Mouse (Mus musculus): ENCODE measurements around the gene Zdhhc9. TPM values are rescaled to one million over a fixed set of nuclear protein-coding genes. Genes with fewer than 3 reads are reported as not detected.

The Zdhhc9 gene
- polyA plus RNA-seq, 1 experiment from 2014 or later: 7.0 TPM

DNA sequence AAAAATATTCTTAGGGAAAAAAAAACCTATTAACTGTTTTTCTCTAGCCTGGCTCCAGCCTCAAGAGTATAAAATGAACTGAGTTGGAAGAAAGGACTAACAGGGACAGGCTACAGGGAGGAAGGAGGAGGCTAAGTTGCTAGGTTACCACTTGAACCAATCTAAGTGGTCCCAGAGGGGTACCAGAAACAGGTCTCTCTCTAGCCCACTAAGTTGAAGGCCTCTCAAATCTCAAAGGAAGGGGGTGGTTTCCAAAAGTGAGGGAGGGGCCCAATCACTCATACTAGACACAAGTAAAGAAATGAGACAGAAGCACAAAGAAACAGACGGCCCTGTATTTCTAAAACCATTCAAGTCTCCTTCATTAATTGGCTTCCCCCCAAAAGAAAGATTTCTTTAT lies 38.8 kb downstream of the Zdhhc9 start:
- Histone ChIP-seq H3K36me3 (peaks cover 6% of the 10 kb centered on the region), H3K9ac (no peak overlapping the region), H3K4me2 (no peak overlapping the region), H3K9me3 (no peaks in the 10 kb centered on the region), H3K27ac (no peak overlapping the region), H3K27me3 (no peaks in the 10 kb centered on the region), H3K4me1 (no peaks in the 10 kb centered on the region), H3K4me3 (no peak overlapping the region)
- no peak for ATAC-seq (ENCODE audit: insufficient number of reproducible peaks, low FRiP score, low TSS enrichment, low read depth)
- WGBS: 52% methylated on average over 1 of the region's 1 CpGs

DNA sequence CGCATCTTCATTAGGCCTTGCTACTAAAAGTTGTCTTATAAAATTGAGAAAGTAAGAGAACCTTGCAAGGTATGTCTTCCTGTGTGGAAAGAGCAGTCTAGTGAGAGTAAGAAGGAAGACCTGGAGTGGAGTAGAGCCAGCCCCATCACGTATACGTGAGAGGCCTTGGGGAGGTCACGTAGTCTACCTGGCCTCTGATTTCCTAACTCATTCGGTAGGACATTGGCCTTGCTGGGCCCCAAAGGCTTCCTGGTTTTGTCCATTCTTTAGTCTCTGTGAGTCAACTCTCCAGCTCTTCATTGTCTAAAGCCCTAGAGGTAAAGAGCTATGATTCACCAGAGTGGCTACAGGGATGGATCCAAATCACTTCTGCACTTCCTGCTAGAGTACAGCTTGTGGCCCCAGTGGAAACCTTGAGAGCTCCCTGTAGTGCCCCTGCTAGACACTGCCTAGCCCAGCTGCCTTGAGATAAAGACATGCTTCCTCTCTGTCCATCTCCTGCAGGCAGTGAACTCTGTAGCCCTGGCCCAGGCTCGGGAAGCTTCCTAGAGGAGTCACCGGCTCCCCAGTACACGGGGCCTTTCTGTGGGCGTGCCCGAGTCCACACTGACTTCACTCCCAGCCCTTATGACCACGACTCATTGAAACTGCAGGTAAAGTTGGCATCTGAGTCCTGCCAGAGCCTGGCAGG lies 50.3 kb downstream of the Zdhhc9 start:
- Histone ChIP-seq H3K27me3 (no peaks in the 10 kb centered on the region), H3K4me1 (no peaks in the 10 kb centered on the region), H3K4me3 (no peak overlapping the region), H3K27ac (no peak overlapping the region), H3K9me3 (no peaks in the 10 kb centered on the region), H3K4me2 (no peak overlapping the region), H3K36me3 (no peaks in the 10 kb centered on the region), H3K9ac (no peak overlapping the region)
- 81% methylated on average over 11 of the region's 11 CpGs for WGBS
- no peak for ATAC-seq (ENCODE audit: insufficient number of reproducible peaks, low FRiP score, low TSS enrichment, low read depth)

DNA sequence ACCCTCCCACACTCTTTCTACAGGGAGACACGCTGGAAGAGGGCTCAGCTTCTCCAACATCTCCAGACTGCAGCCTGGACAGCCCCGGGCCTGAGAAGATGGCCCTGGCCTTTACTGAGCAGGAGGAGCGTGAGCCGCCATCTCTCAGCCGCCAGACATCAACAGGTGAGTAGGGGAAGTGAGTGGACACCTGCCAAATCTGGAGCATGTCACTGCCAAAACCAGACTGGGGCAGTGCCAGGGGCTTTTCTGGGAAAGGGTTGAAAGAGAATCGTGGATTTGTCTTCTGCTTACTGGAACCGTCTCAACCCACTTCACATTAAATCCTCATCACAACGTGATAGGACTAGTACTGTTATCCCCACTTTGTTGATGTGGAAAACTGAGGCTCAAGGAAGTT lies 51.3 kb downstream of the Zdhhc9 start:
- ATAC-seq (ENCODE audit: insufficient number of reproducible peaks, low FRiP score, low TSS enrichment, low read depth): no peak
- Histone ChIP-seq H3K9ac (no peak overlapping the region), H3K9me3 (no peaks in the 10 kb centered on the region), H3K4me3 (no peak overlapping the region), H3K36me3 (no peaks in the 10 kb centered on the region), H3K27me3 (no peaks in the 10 kb centered on the region), H3K4me1 (no peaks in the 10 kb centered on the region), H3K4me2 (no peak overlapping the region), H3K27ac (no peak overlapping the region)
- 75% methylated on average over 8 of the region's 8 CpGs for WGBS

GRCm38 (mm10) chrX:48155489-48155888 lies 53.2 kb downstream of the Zdhhc9 start:
- no peak overlapping the region for H3K4me2 ChIP-seq
- H3K27ac ChIP-seq: no peak overlapping the region
- no peak overlapping the region for H3K4me3 ChIP-seq
- H3K36me3 ChIP-seq: no peaks in the 10 kb centered on the region
- 85% methylated on average over 6 of the region's 6 CpGs for WGBS
- H3K9me3 ChIP-seq: no peaks in the 10 kb centered on the region
- no peak for ATAC-seq (ENCODE audit: insufficient number of reproducible peaks, low FRiP score, low TSS enrichment, low read depth)
- no peak overlapping the region for H3K9ac ChIP-seq
- no peaks in the 10 kb centered on the region for H3K4me1 ChIP-seq
- H3K27me3 ChIP-seq: no peaks in the 10 kb centered on the region

GRCm38 (mm10) chrX:48153949-48154348 lies 54.7 kb downstream of the Zdhhc9 start:
- no peak for ATAC-seq (ENCODE audit: insufficient number of reproducible peaks, low FRiP score, low TSS enrichment, low read depth)
- Histone ChIP-seq H3K36me3 (no peaks in the 10 kb centered on the region), H3K4me3 (no peak overlapping the region), H3K27me3 (no peaks in the 10 kb centered on the region), H3K4me1 (no peaks in the 10 kb centered on the region), H3K4me2 (no peak overlapping the region), H3K27ac (no peak overlapping the region), H3K9me3 (no peaks in the 10 kb centered on the region), H3K9ac (no peak overlapping the region)
- WGBS: 54% methylated on average over 2 of the region's 2 CpGs

DNA sequence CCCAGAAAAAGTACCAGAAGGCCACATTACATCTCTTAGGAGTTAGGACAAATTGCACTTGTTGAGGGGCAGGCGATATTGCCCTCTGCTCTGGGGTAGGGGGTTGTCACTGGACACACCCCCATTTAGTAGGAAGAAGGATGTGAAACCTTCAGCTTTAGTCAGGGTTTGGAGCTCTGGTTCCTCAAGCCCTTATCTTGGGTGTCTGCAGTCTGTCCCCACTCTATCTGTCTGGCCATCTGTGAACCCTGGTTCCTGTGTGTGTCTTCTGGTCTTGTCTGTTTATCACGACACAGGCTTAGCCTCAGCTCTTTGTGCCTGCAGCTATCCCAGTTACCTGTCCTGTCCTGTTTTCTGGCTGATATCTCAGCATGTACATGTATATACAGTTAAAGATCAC lies 55.3 kb downstream of the Zdhhc9 start:
- H3K27me3 ChIP-seq: no peaks in the 10 kb centered on the region
- no peak overlapping the region for H3K27ac ChIP-seq
- H3K36me3 ChIP-seq: no peaks in the 10 kb centered on the region
- H3K9me3 ChIP-seq: no peaks in the 10 kb centered on the region
- no peak for ATAC-seq (ENCODE audit: insufficient number of reproducible peaks, low FRiP score, low TSS enrichment, low read depth)
- H3K4me3 ChIP-seq: no peak overlapping the region
- H3K4me2 ChIP-seq: no peak overlapping the region
- H3K9ac ChIP-seq: no peak overlapping the region
- WGBS: 73% methylated on average over 2 of the region's 2 CpGs
- no peaks in the 10 kb centered on the region for H3K4me1 ChIP-seq

DNA sequence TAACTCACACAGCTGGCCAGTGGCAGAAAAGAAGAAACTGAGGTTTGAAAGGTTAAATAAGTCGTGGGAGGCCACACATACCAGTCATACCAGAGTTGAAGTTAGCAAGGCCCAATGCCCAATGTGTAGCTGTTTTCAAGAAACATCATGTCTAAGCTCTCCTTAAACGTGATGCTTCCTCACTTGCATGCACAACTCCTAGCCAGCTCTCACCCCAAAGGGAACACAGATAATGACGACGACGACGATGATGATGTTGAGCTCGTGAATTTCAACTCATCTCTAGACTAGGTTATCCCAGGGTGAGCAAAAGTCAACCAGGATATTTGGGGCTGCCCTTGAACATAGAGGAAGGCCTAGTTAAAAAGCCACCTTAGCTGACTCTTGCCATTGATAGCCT lies 56.6 kb downstream of the Zdhhc9 start:
- WGBS: 75% methylated on average over 7 of the region's 7 CpGs
- Histone ChIP-seq H3K9me3 (no peaks in the 10 kb centered on the region), H3K9ac (no peak overlapping the region), H3K4me3 (no peak overlapping the region), H3K4me1 (no peaks in the 10 kb centered on the region), H3K27me3 (no peaks in the 10 kb centered on the region), H3K4me2 (no peak overlapping the region), H3K27ac (no peak overlapping the region), H3K36me3 (no peaks in the 10 kb centered on the region)
- ATAC-seq (ENCODE audit: insufficient number of reproducible peaks, low FRiP score, low TSS enrichment, low read depth): no peak

DNA sequence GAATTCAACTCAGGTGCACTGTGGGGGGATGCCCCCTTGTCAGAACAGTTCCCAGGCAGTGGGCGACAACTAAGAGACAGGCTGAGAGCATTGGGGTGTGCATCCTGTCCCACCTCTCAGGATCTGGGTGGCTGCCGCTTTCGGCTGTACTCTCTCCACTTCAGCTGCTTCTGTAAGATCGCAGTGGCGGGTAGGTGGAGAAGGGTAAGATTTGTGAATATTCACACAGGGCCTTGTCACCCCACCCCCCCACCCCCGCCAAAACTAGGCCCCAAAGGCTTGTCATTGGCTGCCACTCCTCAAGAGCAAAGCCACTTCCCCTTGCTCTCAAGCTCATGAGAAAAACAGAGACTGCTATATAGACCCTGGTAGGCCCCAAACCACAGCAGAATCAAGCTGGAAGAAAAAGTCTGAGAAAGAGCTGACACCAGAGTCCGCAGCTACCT lies 60.9 kb downstream of the Zdhhc9 start:
- no peaks in the 10 kb centered on the region for H3K36me3 ChIP-seq
- WGBS: 75% methylated on average over 7 of the region's 7 CpGs
- H3K27ac ChIP-seq: peak overlapping the region; percentile 33; the same call in 1 of the 2 replicates
- no peak overlapping the region for H3K9ac ChIP-seq
- no peaks in the 10 kb centered on the region for H3K27me3 ChIP-seq
- no peak for ATAC-seq (ENCODE audit: insufficient number of reproducible peaks, low FRiP score, low TSS enrichment, low read depth)
- no peaks in the 10 kb centered on the region for H3K4me1 ChIP-seq
- H3K9me3 ChIP-seq: no peaks in the 10 kb centered on the region
- no peak overlapping the region for H3K4me2 ChIP-seq
- no peak overlapping the region for H3K4me3 ChIP-seq

GRCm38 (mm10) chrX:48147226-48147625 lies 61.5 kb downstream of the Zdhhc9 start:
- Histone ChIP-seq H3K4me2 (no peak overlapping the region), H3K27ac (no peak overlapping the region), H3K9ac (no peak overlapping the region), H3K27me3 (no peaks in the 10 kb centered on the region), H3K4me1 (no peaks in the 10 kb centered on the region), H3K36me3 (no peaks in the 10 kb centered on the region), H3K4me3 (no peak overlapping the region), H3K9me3 (no peaks in the 10 kb centered on the region)
- 73% methylated on average over 2 of the region's 2 CpGs for WGBS
- ATAC-seq (ENCODE audit: insufficient number of reproducible peaks, low FRiP score, low TSS enrichment, low read depth): no peak

DNA sequence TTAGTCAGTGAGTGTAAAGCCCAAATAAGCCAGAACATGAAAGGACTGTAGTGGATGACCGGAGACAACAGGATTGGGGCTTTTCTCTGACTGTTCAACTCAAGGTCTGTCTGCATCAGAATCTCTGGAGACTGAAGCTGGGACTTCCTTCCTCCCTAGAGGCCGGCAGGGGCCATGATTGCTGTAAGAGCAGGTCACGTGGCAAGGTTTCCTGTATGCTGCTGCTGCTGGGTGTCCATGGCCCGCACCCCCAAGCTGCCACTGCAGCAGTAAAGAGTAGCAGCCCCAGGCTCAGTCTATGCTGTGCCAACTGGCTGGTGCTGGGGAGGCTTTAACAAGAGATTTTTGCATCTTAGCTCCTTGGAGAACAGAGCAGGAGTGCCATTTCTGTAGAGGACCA lies 62.4 kb downstream of the Zdhhc9 start, which contains the start of gene Sash3:
Gene Sash3 (plus strand): TSS at position 175 of the 400 bp plus-strand sequence.
- WGBS: 87% methylated on average over 4 of the region's 4 CpGs

DNA sequence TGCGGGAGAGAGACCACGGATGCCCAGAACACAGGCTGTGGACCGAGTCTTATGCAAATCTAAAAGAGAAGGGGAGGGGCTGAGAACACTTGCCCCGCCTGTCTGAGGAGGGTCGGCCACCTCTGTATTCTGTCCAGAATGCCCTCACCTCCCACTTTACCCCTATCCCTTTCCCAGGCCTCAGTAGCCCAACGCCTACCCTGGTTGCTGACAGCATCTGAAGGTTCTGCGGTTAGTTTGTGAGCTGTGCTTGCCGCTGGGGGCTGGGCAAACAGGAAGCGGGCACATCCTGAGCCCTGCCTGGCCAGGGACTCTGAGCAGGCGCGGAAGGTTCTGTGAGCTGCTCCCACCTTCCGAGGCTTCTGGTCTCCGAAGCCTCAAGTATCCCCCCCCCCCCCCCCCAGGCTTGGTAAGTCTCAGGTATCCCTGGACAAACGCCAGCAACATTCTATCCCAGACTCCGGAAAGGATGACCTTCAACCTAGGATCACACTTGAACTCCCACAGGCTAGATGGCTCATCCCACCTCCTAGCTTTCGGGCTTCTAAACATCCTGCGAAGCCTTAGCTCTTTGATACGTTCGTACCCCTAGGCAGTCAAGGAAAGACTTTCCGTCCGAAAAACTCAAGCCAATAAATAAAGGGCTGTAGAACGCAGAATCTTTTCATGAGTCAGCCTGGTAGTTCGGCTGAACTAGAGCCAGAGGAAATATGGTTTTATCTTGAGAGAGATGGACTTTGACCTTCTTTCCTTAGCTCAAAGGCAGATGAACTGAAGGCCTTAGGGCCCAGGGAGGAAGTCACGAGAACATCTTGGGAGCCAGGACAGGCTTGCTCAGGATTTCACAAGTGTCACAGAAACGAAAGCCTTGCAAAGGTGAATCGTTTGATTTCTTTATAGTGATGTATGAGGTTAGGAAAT lies 65.0 kb downstream of the Zdhhc9 start:
- 55% methylated on average over 26 of the region's 26 CpGs for WGBS
- no peaks in the 10 kb centered on the region for H3K27me3 ChIP-seq
- peak overlapping the region; percentile 19; the same call in 1 of the 2 replicates for H3K4me2 ChIP-seq
- no peak for ATAC-seq (ENCODE audit: insufficient number of reproducible peaks, low FRiP score, low TSS enrichment, low read depth)
- no peaks in the 10 kb centered on the region for H3K9me3 ChIP-seq
- H3K36me3 ChIP-seq: no peaks in the 10 kb centered on the region
- H3K4me3 ChIP-seq: peak overlapping the region; percentile 23
- H3K4me1 ChIP-seq: peaks cover 5% of the 10 kb centered on the region; the same call in 1 of the 2 replicates
- no peak overlapping the region for H3K27ac ChIP-seq
- H3K9ac ChIP-seq: no peak overlapping the region

More for the DNA sequence above, 62.4 kb downstream of the Zdhhc9 start, which contains the start of gene Sash3:
- H3K27ac ChIP-seq: no peak within 1 kb of the TSS
- H3K9ac ChIP-seq: no peak within 1 kb of the TSS
- H3K36me3 ChIP-seq: no peaks in the 10 kb centered on the region
- H3K4me1 ChIP-seq: no peaks in the 10 kb centered on the region
- H3K27me3 ChIP-seq: no peaks in the 10 kb centered on the region
- no peak within 1 kb of the TSS for H3K4me3 ChIP-seq
- ATAC-seq (ENCODE audit: insufficient number of reproducible peaks, low FRiP score, low TSS enrichment, low read depth): no peak
- H3K4me2 ChIP-seq: no peak within 1 kb of the TSS
- H3K9me3 ChIP-seq: no peaks in the 10 kb centered on the region

DNA sequence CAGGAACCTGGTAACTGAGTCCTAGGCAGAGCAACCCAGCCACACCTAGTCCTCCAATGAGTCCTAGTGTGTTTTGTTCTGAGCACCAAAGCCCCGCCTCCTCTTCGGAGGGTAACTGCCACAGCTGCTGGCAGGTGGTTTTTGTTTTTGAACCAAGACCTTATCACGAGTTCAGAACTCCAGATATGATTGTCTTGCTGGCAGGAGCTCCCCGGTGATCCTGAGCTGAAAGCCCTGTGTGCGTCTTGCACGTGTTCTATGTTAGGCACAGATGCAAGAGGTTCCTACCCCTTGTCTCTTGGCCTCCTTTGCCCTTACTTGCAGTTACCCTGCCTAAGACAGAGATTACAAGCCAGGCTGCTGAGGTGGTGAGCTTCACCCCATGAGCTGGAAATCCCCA lies 67.2 kb downstream of the Zdhhc9 start:
- H3K4me3 ChIP-seq: no peak overlapping the region
- peaks cover 5% of the 10 kb centered on the region; the same call in 1 of the 2 replicates for H3K4me1 ChIP-seq
- no peak for ATAC-seq (ENCODE audit: insufficient number of reproducible peaks, low FRiP score, low TSS enrichment, low read depth)
- H3K9ac ChIP-seq: no peak overlapping the region
- no peak overlapping the region for H3K27ac ChIP-seq
- H3K27me3 ChIP-seq: no peaks in the 10 kb centered on the region
- WGBS: 79% methylated on average over 6 of the region's 6 CpGs
- no peaks in the 10 kb centered on the region for H3K9me3 ChIP-seq
- H3K36me3 ChIP-seq: no peaks in the 10 kb centered on the region
- no peak overlapping the region for H3K4me2 ChIP-seq
